Mouse (Mus musculus) bone marrow, adult 2 months (tissue): ENCODE results near the gene Mfap3. TPM values are rescaled to one million over a fixed set of nuclear protein-coding genes. Genes with fewer than 3 reads are reported as not detected.
A peak's percentile ranks its signal among the peaks of the same experiment; 100 is the strongest.

Experiments used
- H3K27ac ChIP-seq: fragments of 200-500 bp; 2 replicates; pipeline ENCODE4 v1.5.1; 2012; ENCODE audit warnings: low read depth, mild to moderate bottlenecking, control low read depth, inconsistent platforms, low read length; ENCODE audit not compliant: control insufficient read depth, poor library complexity, insufficient read depth
- H3K4me1 ChIP-seq: fragments of 200-500 bp; 2 replicates; pipeline ENCODE4 v1.6.1; 2011; ENCODE audit warnings: low read length; ENCODE audit not compliant: control insufficient read depth, insufficient read depth
- H3K4me3 ChIP-seq: fragments of 200-500 bp; replicated peaks from 2 replicates; pipeline ENCODE3; 2011; ENCODE audit warnings: mild to moderate bottlenecking, low read depth, low read length, control low read depth; ENCODE audit not compliant: control insufficient read depth
- CTCF ChIP-seq: fragments of 200-500 bp; IDR thresholded peaks from 2 replicates; pipeline ENCODE4 v1.5.1; 2011; ENCODE audit warnings: low read length, control low read depth; ENCODE audit not compliant: control insufficient read depth, insufficient read depth
- POLR2A ChIP-seq: fragments of 200-500 bp; IDR thresholded peaks from 2 replicates; pipeline ENCODE4 v1.6.1; 2011; ENCODE audit warnings: low read depth, mild to moderate bottlenecking, control low read depth, low read length, borderline replicate concordance; ENCODE audit not compliant: control insufficient read depth
- WGBS: fragments of 180-500 bp; shearing (Covaris S2); methylation state at CpG from one replicate; pipeline ENCODE4 v1.1.7; 2018; 5-methylcytosine and 5-hydroxymethylcytosine counted together
- polyA plus RNA-seq: library from polyadenylated mRNA; stranded (reverse); fragments of >200 nt; gene quantifications from 2 replicates; pipeline ENCODE4 v1.2.4, GENCODE M21; 2011; ENCODE audit warnings: low replicate concordance; ENCODE audit not compliant: missing spikeins, insufficient read depth, insufficient read length

Mfap3 gene
- polyA plus RNA-seq, 1 experiment = 9.6 TPM

GRCm38 (mm10) chr11:57496462-57497039 lies 21.9 kb upstream of the Mfap3 start:
- no peaks in the 10 kb centered on the region; the same call in 1 of the 2 replicates for H3K4me1 ChIP-seq
- H3K27ac ChIP-seq = no peak overlapping the region
- no peak for TF ChIP-seq CTCF
- no peak for TF ChIP-seq POLR2A
- WGBS = 81% methylated on average over 3 of the region's 3 CpGs
- no peak overlapping the region for H3K4me3 ChIP-seq

- TF ChIP-seq POLR2A (no peak), CTCF (no peak)
- H3K27ac ChIP-seq = no peak overlapping the region
- 77% methylated on average over 3 of the region's 3 CpGs for WGBS
- no peaks in the 10 kb centered on the region for H3K4me1 ChIP-seq
- no peak overlapping the region for H3K4me3 ChIP-seq
Measured at GRCm38 (mm10) chr11:57497701-57498100, 20.8 kb upstream of the Mfap3 start.

GRCm38 (mm10) chr11:57498215-57498614 lies 20.2 kb upstream of the Mfap3 start:
- TF ChIP-seq CTCF (no peak), POLR2A (no peak)
- Histone ChIP-seq H3K27ac (no peak overlapping the region), H3K4me1 (no peaks in the 10 kb centered on the region), H3K4me3 (no peak overlapping the region)
- WGBS = 87% methylated on average over 5 of the region's 5 CpGs

GRCm38 (mm10) chr11:57503155-57503554 lies 15.3 kb upstream of the Mfap3 start:
- Histone ChIP-seq H3K27ac (no peak overlapping the region), H3K4me3 (no peak overlapping the region), H3K4me1 (no peaks in the 10 kb centered on the region)
- TF ChIP-seq CTCF (no peak), POLR2A (no peak)
- WGBS = 92% methylated on average over 5 of the region's 5 CpGs

DNA sequence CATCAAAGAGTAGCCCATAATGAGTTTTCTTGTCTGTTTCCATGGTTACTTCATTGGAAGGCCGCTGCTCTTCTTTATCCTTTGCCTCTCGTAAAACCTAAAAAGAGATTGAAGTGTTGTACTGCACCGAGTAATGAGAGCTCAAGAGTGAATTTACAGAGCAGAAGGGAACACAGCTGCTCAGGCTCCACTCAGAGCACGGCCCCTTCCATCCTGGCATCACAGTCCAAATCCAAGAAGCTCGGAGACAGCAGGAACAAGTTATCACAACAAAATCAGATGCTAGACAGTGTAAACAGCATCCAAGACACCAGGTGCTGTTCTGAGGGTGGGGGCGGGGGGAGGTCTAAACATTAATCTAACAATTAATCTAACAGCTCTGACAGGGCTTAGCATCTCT lies 11.6 kb upstream of the Mfap3 start:
- Histone ChIP-seq H3K27ac (no peak overlapping the region), H3K4me3 (no peak overlapping the region), H3K4me1 (no peaks in the 10 kb centered on the region)
- TF ChIP-seq POLR2A (no peak), CTCF (no peak)
- 91% methylated on average over 6 of the region's 6 CpGs for WGBS

GRCm38 (mm10) chr11:57515218-57515617 lies 3.2 kb upstream of the Mfap3 start:
- Histone ChIP-seq H3K27ac (no peak overlapping the region), H3K4me3 (no peak overlapping the region), H3K4me1 (peaks cover 1% of the 10 kb centered on the region)
- WGBS = 77% methylated on average over 5 of the region's 5 CpGs
- no peak for TF ChIP-seq CTCF
- TF ChIP-seq POLR2A = no peak

DNA sequence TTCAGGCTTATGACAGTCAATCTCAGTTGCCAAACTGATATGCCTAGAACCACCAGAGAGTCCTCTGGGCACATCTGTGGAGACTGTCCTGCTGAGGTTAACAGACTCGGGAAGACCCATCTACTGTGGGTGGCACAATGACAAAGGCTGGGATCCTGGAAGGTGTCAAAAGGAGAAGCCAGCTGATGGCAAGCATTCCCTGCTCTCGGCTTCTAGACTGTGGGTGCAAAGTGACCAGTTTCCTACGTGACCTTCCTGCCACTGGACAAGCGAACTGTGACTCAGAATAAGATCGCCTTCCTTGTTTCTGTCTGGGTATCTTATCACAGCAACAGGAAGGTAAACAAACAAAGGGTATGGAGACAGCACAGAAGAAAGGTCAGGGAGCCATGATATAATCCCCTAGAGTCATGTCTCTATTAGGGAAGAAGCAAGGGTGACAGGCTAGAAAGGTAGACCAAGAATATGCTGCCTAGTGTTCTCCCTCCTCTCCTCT lies 1.5 kb upstream of the Mfap3 start:
- Histone ChIP-seq H3K4me1 (peaks cover 1% of the 10 kb centered on the region), H3K4me3 (no peak overlapping the region), H3K27ac (no peak overlapping the region)
- WGBS = 72% methylated on average over 5 of the region's 5 CpGs
- TF ChIP-seq CTCF = no peak
- no peak for TF ChIP-seq POLR2A

GRCm38 (mm10) chr11:57518751-57519148 lies 286 bp downstream of the Mfap3 start:
- peaks cover 1% of the 10 kb centered on the region for H3K4me1 ChIP-seq
- WGBS = under 1% methylated on average over 15 of the region's 16 CpGs
- TF ChIP-seq POLR2A = no peak
- TF ChIP-seq CTCF = no peak
- H3K4me3 ChIP-seq = peak overlapping the region; percentile 88
- peak overlapping the region; percentile 62 for H3K27ac ChIP-seq

GRCm38 (mm10) chr11:57519304-57519703 lies 840 bp downstream of the Mfap3 start:
- WGBS = 50% methylated on average over 5 of the region's 5 CpGs
- H3K4me3 ChIP-seq = peak overlapping the region; percentile 36
- TF ChIP-seq CTCF = no peak
- TF ChIP-seq POLR2A = no peak
- H3K4me1 ChIP-seq = peaks cover 1% of the 10 kb centered on the region
- no peak overlapping the region for H3K27ac ChIP-seq
